Mouse (Mus musculus) heart, adult 2 months (tissue): ENCODE data around the gene Ccdc138.

Source experiments
- CTCF ChIP-seq: fragments of 200-600 bp; IDR thresholded peaks from 2 replicates; pipeline ENCODE4 v1.8.1; 2022; ENCODE audit warnings: antibody characterized with exemption, mild to moderate bottlenecking, moderate library complexity
- EP300 ChIP-seq: fragments of 200-500 bp; IDR thresholded peaks from 2 replicates; pipeline ENCODE4 v1.6.1; 2011; ENCODE audit warnings: low read depth, low read length, control low read depth; ENCODE audit not compliant: insufficient read depth
- POLR2A ChIP-seq: fragments of 200-500 bp; IDR thresholded peaks from 2 replicates; pipeline ENCODE4 v1.6.1; 2011; ENCODE audit warnings: mild to moderate bottlenecking, low read depth, low read length, control low read depth; ENCODE audit not compliant: insufficient read depth

DNA sequence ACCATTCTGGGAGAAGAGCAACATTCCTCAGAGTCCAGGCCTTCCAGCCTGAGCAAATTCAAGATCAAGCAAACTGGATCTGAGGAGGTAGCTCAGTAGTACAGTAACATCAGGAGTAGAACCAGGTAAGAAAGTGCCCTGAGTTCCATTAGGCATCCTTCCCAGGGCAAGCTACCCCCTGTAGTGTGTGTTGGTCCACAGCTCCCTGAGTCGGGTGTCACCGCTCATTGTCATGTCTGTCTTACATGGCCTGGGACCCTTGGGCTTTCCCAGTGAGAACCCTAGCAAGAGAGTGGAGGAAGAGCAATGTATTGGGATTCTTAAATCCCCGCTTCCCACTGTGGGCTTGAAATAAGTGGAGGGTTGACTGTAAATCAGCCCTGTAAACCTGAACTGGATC, 97.4 kb downstream of the Ccdc138 start:
- TF ChIP-seq POLR2A = no peak
- no peak for TF ChIP-seq CTCF
- no peak for TF ChIP-seq EP300
